Mouse (Mus musculus): ENCODE data around the gene Nudcd3.

Gene Nudcd3

DNA sequence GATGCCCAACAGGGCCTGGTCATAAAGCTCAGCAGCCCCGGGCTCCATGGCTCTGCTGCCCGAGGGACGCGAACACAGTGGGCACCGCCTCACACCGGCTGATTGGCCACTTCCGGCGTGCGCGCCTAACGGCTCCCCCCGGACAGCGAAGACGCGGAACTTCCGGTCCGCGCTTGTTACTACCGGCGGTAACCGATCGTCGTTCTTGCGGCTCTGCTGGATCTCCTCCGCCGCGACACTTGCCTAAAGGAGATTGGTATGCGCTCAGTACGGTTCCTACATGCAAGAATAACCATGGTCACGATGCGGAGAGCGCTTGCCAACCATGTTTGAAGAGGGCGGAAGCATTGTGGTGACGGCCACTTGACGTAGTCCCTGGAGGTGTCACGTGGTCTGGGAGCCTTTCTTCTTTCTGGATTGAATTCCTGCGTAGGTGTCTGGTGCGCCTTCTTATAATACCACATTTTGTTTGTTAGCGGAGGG is at the start of gene Nudcd3:
Gene Nudcd3 (minus strand): TSS at position 329 of the 483 bp plus-strand sequence.
- DNase-seq (ENCODE audit: low spot score in 2 of 2), result peak; percentile 83 to 94

GRCm38 (mm10) chr11:6244707-6245106 is 44.5 kb upstream of the Nudcd3 start:
- DNase-seq (ENCODE audit: low spot score in 2 of 2), result no peak

- no peak for DNase-seq (ENCODE audit: low spot score in 2 of 2)
These were observed 32.8 kb upstream of the Nudcd3 start for GRCm38 (mm10) chr11:6233025-6233424.

DNA sequence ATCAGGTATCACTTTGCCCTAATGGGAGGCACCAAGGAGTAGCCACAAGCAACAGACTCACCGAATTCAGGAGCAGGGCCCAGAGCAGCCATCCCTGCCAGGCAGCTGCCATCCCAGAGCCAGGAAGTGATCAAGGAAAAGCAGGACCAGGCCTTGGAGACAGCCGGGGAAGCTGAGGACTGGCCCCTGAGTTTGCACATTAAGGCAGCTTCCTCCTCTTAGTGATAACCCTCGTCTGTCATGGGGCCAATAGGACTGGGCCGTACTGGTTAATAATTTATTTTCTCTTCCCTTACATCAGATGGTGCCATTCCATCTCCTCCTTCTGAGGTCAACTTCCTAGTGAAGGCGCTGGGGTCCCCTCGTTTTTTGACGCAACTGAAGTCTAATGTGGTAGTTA is 29.8 kb upstream of the Nudcd3 start, which contains the start of gene Npc1l1:
Gene Npc1l1 (minus strand): TSS at position 132 of the 400 bp plus-strand sequence.
- no peak for DNase-seq (ENCODE audit: low spot score in 2 of 2)

DNA sequence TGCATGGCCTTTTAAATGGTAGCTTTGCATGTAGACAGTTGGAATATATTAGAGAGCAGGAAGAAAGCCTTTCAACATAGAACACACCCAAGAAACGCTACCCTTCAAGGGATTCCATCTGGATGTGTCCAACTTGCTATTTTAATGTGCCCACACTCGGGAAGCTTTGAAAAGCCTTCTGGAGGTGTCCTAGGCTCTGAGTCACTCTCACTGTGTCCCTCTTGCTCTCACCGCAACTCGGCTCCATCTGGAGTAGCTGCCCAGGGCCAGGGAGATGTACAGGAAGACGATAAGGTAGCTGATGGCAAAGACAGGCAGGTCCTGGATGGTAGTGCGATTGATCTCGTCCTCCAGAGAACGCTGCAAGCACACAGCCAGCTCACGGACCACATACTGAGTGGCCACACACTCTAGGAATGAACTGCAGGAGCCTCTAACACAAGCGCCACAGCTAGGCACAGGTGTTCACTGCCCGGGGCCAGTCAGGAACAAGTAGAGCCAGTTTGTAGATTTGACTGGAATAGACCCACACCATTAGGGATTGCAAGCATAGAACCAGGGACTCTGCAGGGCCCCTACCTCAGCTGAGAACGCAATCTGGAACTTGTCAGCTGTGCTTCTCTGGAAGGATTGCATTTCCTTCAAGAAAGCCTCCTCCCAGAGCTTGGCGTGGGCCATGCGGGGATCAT is 24.5 kb upstream of the Nudcd3 start:
- peak; percentile 47 to 72 for DNase-seq (ENCODE audit: low spot score in 2 of 2)

GRCm38 (mm10) chr11:6222187-6222586 is 22.0 kb upstream of the Nudcd3 start:
- DNase-seq (ENCODE audit: low spot score in 2 of 2), result no peak

DNA sequence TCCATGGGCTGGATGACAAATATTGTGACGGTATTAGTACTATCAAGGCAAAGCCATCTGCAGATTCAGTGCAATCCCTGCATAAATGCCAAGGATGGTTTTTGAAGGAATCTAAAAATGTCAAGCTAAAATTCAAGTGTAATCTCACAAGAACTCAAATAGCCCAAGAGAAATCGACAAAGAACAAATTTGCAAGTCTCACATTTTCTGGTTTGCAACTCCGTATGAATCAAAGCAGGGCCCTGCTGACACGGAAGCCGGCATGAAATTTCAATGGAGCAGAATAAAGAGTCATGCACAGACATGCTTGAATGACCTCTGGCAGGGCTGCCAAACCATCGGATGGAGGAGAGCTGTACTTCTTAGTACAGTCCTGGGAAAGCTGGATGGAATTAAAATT is 19.8 kb upstream of the Nudcd3 start:
- DNase-seq (ENCODE audit: low spot score in 2 of 2), result no peak

DNA sequence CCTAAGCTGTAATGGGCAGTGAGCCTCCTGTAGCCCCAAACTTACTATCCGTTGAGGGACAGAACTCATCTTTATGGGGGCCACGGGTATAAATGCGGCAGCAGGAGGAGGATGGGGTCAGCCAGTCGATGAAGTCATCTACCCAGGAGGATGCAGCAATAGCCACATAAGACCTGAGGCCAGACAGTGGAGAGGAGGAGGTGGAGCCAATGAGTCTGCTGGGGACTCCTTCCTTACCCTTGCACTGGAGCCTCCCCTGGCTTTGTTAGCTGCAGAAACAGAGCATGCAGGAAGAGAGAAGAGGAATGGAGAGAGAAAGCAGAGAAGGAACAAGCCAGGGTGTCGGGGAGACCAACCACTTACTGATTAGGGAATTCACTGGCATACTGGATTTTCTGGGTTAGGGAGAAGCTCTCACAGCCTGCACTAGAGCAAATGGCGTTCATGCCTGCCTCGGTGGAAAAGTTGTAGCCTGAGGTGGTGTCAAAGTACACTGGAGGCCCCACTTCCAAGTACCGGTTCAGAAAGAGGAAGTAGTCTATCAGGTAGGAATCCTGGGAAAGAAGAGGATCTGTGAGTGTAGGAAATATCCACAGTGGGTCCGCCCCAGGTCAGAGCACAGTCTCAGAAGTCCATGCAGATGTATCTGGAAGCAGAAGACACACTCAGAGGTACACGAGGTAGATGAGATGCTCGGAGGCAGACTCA is 18.1 kb upstream of the Nudcd3 start:
- no peak for DNase-seq (ENCODE audit: low spot score in 2 of 2)

DNA sequence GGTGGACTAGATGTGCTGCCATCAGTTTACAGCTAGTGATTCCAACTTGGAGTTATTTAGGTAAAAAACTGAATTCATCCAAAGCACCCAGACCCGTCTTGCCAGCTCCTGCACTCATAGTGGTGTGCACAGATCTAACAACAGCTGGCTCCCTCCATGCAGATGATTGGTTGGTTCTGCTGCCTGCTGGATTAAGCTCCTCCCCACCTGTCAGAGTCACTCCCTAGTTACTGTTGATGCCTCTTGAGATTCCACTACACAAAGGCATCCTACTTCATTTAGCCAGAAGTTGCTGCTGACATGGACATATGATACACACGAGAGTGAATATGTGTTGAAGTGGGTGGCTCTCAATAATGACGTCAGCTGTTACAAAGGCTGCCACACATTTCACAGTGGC is 16.6 kb upstream of the Nudcd3 start:
- DNase-seq (ENCODE audit: low spot score in 2 of 2), result no peak

- no peak for DNase-seq (ENCODE audit: low spot score in 2 of 2)
These were observed 7.9 kb upstream of the Nudcd3 start for GRCm38 (mm10) chr11:6208158-6208557.

DNA sequence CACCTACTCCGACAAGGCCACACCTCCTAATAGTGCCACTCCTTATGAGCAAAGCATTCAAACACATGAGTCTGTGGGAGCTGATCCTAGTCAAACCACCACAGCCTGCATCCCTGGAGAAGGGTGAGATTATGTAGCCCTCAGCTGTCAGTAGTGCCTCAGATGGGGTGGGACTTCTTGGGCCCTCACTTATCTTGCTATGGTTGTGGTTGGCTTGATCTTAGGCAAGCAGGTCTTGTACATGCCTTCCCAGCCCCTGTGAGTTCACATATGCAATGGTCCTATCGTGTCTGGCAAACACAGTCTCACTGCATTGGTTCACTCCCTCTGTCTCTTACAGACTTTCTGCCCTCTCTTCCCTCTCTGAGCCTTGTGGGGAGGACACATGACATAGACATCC is 6.9 kb upstream of the Nudcd3 start:
- DNase-seq (ENCODE audit: low spot score in 2 of 2), result no peak

GRCm38 (mm10) chr11:6200570-6200969 is 355 bp upstream of the Nudcd3 start:
- DNase-seq (ENCODE audit: low spot score in 2 of 2), result no peak

GRCm38 (mm10) chr11:6199410-6200086 is 667 bp downstream of the Nudcd3 start, which contains the start of gene A730071L15Rik:
TSS of gene A730071L15Rik (plus strand) at chr11:6200029.
- DNase-seq (ENCODE audit: low spot score in 2 of 2), result no peak

GRCm38 (mm10) chr11:6198449-6198848 is 1.8 kb downstream of the Nudcd3 start:
- DNase-seq (ENCODE audit: low spot score in 2 of 2), result no peak

GRCm38 (mm10) chr11:6196780-6197179 is 3.4 kb downstream of the Nudcd3 start:
- no peak for DNase-seq (ENCODE audit: low spot score in 2 of 2)

GRCm38 (mm10) chr11:6187878-6188277 is 12.3 kb downstream of the Nudcd3 start:
- DNase-seq (ENCODE audit: low spot score in 2 of 2), result peak; percentile 80 to 96

- DNase-seq (ENCODE audit: low spot score in 2 of 2), result no peak
These were observed 12.8 kb downstream of the Nudcd3 start for GRCm38 (mm10) chr11:6187399-6187798.

GRCm38 (mm10) chr11:6184202-6184935 is 15.8 kb downstream of the Nudcd3 start:
- DNase-seq (ENCODE audit: low spot score in 2 of 2), result no peak

DNA sequence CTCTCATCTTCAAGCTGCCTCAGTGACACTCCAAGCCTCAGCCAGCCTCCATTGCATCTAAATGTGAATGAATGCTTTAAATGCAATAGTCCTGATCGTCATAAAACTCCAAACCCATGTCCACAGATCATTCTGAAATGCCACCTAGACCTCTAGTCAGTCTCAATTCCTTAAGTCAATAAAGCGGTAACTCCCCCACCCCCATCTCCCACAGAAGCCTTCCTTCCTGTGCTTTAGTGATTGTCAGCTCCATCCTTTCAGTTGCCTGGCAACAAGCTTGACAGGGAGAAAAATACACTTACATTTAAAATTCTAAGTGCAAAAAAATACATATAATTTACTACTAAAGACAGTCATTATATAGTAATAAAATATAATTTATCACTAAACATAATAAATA is 17.0 kb downstream of the Nudcd3 start:
- DNase-seq (ENCODE audit: low spot score in 2 of 2), result no peak

DNA sequence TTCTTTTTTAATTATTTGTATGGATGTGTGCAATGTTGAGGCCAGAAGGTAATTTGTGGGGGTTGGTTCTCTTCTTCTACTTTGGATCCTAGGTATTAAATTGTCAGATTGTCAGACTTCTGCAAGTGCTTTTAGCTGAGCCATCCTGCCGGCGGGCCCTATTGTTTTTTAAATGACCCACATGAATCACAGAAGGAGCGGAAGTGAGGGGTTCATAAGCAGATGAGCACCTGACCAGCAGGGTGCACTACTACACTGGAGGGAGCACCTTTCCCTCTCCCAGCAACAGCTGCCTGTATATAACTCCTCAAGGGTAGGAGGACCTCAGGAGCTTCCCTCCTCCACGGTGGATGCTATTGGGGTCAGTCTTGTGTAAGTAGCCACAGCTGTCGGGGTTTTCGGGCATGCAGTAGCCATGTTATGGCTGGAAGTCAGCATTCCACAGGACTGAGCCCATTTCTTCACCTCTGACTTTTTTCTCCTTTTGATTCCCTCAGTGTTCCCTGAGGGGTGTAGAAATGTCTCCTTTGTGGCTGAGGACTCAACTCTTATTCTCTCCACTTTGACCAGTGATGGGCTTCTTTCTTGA is 19.3 kb downstream of the Nudcd3 start:
- no peak for DNase-seq (ENCODE audit: low spot score in 2 of 2)

GRCm38 (mm10) chr11:6179194-6179593 is 21.0 kb downstream of the Nudcd3 start:
- peak in 1 of 2 experiments; percentile 55 for DNase-seq (ENCODE audit: low spot score in 2 of 2)
